Mouse (Mus musculus) hindbrain, embryonic 10.5 days (tissue): ENCODE data around the gene Preb. TPM values are rescaled to one million over a fixed set of nuclear protein-coding genes. Genes with fewer than 3 reads are reported as not detected.

Experiments used
- DNase-seq: peaks from one replicate; pipeline ENCODE4 v3.0.0-alpha.2; 2017; ENCODE audit warnings: low spot score
- H3K27ac ChIP-seq: fragments of 300-500 bp; sonication (generic); 2 replicates; pipeline ENCODE4 v1.5.1; 2016; ENCODE audit warnings: mild to moderate bottlenecking, moderate library complexity
- H3K27me3 ChIP-seq: fragments of 300-500 bp; sonication (generic); 2 replicates; pipeline ENCODE4 v1.6.1; 2016; ENCODE audit warnings: mild to moderate bottlenecking; ENCODE audit not compliant: poor library complexity, insufficient read depth, severe bottlenecking
- H3K36me3 ChIP-seq: fragments of 300-500 bp; sonication (generic); 2 replicates; pipeline ENCODE4 v1.6.1; 2016; ENCODE audit warnings: mild to moderate bottlenecking, moderate library complexity
- H3K4me1 ChIP-seq: fragments of 300-500 bp; sonication (generic); replicated peaks from 2 replicates; pipeline ENCODE4 v1.6.1; 2016; ENCODE audit warnings: mild to moderate bottlenecking
- H3K4me3 ChIP-seq: fragments of 300-500 bp; sonication (generic); 2 replicates; pipeline ENCODE4 v1.5.1; 2016; ENCODE audit warnings: mild to moderate bottlenecking, moderate library complexity
- H3K9me3 ChIP-seq: fragments of 300-500 bp; sonication (generic); 2 replicates; pipeline ENCODE4 v1.6.1; 2016; ENCODE audit warnings: mild to moderate bottlenecking, moderate library complexity
- WGBS: fragments of 180-500 bp; shearing (Covaris S2); methylation state at CpG from one replicate; pipeline ENCODE4 v1.1.7; 2016; 5-methylcytosine and 5-hydroxymethylcytosine counted together
- polyA plus RNA-seq: library from polyadenylated mRNA; unstranded; fragments of >200 nt; fragmentation: Nextera tagmentation; extraction: Ambion mirVana; gene quantifications from 2 replicates; pipeline ENCODE4 v1.2.1, GENCODE M21; 2016

Preb gene
- polyA plus RNA-seq, 1 experiment from 2014 or later = 147 TPM

GRCm38 (mm10) chr5:30969440-30969839, 9.3 kb upstream of the Preb start:
- no peak for DNase-seq
- Histone ChIP-seq H3K27ac (no peak overlapping the region), H3K4me3 (no peak overlapping the region), H3K36me3 (no peaks in the 10 kb centered on the region), H3K9me3 (no peaks in the 10 kb centered on the region), H3K27me3 (peaks cover 24% of the 10 kb centered on the region; the same call in 1 of the 2 replicates), H3K4me1 (peaks cover 8% of the 10 kb centered on the region; the same call in 1 of the 2 replicates)
- 74% methylated on average over 2 of the region's 2 CpGs for WGBS

DNA sequence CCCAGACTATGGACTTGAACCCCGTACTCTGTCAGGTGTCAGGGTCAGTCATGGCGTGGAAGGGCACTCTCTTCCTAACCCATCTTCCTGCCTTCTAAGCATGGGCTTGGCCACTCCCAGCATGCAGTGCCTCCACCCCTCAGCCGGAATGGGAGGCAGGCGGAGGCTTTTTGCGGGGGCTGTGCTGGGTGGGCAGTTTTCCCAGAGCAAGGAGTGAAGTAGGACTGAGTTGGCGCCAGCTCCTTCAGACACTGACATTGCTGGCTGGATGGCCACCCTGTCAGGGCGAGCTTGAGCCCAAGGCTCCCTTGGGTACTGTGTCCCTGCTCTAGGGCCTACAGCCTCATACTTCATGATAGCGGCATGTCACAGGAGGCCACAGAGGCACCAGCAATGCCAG, 8.3 kb upstream of the Preb start, which contains the start of gene Tcf23:
Tcf23 (plus strand) TSS at position 247 of the 400 bp plus-strand sequence.
- DNase-seq = no peak
- Histone ChIP-seq H3K27ac (no peak within 1 kb of the TSS), H3K4me3 (no peak within 1 kb of the TSS), H3K27me3 (peaks cover 24% of the 10 kb centered on the region; the same call in 1 of the 2 replicates), H3K36me3 (no peaks in the 10 kb centered on the region), H3K4me1 (no peaks in the 10 kb centered on the region), H3K9me3 (0 out of 2 replicates have a peak, but pooled peaks cover 2% of the 10 kb centered on the region)
- 82% methylated on average over 8 of the region's 8 CpGs for WGBS

- no peak for DNase-seq
- peaks cover 30% of the 10 kb centered on the region; the same call in 1 of the 2 replicates for H3K27me3 ChIP-seq
- WGBS = 88% methylated on average over 4 of the region's 4 CpGs
- H3K9me3 ChIP-seq = 0 out of 2 replicates have a peak, but pooled peaks cover 3% of the 10 kb centered on the region
- no peaks in the 10 kb centered on the region for H3K4me1 ChIP-seq
- no peak overlapping the region for H3K27ac ChIP-seq
- H3K4me3 ChIP-seq = no peak overlapping the region
- no peaks in the 10 kb centered on the region for H3K36me3 ChIP-seq
These were observed 6.0 kb upstream of the Preb start for GRCm38 (mm10) chr5:30966189-30966588.

- H3K27ac ChIP-seq = no peak overlapping the region
- H3K4me1 ChIP-seq = peaks cover 9% of the 10 kb centered on the region
- WGBS = 55% methylated on average over 3 of the region's 3 CpGs
- H3K9me3 ChIP-seq = 0 out of 2 replicates have a peak, but pooled peaks cover 3% of the 10 kb centered on the region
- no peak overlapping the region for H3K4me3 ChIP-seq
- peaks cover under 1% of the 10 kb centered on the region for H3K36me3 ChIP-seq
- H3K27me3 ChIP-seq = peaks cover 23% of the 10 kb centered on the region; the same call in 1 of the 2 replicates
- no peak for DNase-seq
These were observed 3.8 kb upstream of the Preb start for GRCm38 (mm10) chr5:30963916-30964315.

DNA sequence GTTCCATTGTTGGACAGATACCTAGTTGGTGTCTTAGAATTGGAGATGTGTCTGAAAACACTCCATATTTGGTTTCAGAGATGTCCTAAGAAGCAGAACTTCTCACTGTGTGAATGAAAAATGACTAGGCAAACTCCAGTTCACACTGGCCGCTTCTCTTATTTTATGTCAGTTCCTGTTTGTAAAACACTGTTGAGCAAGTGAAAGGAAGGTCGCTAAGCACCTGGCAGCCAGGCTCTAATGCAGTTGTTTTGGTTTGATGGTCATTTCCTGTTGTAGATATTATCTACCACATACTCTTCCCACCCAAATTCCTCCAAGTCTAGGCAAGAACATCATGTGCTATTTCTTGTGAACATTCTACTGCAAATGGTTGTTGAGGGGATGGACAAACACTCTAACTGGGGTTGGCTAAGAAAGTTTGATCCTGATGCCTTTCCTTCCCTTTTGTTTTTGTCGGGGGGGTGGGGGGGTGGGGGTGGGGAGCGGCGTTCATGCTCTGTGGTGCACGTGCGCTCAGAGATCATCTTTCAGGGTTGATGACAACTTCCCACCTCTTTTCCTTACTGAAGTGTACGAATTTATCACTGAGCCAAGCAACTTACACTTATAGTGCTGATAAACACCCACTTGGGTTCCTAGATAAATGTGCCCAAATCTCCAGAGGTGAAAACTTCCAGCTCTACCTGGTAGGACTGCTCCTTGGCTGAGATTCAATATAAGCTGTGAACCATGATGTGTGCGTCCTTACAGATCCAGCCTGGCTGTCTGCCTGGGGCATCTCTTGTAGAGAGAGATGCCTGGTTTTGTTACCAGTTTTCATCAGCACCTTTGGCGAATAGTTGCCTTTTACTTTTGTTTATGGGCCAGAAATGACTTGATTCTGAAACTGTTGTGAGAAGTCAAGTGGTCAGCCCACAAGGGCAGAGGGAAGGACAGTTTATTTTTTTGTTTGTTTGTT, 1.7 kb upstream of the Preb start:
- 77% methylated on average over 10 of the region's 10 CpGs for WGBS
- Histone ChIP-seq H3K27ac (no peak overlapping the region), H3K36me3 (peaks cover 18% of the 10 kb centered on the region), H3K27me3 (peaks cover 13% of the 10 kb centered on the region; the same call in 1 of the 2 replicates), H3K4me1 (peaks cover 26% of the 10 kb centered on the region), H3K9me3 (0 out of 2 replicates have a peak, but pooled peaks cover 3% of the 10 kb centered on the region), H3K4me3 (no peak overlapping the region)
- DNase-seq = no peak

DNA sequence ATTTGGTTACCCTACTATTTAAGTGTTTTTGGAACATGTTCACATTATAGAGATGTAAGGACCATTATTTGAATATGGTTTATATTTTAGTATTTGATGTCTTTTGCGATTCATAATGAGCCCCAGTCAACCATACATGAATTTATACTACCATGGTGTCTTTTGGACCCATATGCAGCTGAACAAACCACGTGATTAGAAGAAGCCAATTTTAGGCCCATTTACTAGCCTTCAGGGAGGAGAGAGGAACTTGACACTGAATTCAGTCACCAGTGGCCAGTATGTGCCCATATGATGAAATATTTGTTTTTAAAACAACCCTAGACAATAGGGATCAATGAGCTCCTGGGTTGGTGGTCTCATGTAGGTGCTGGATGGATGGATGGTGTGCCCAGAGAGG, 653 bp upstream of the Preb start:
- H3K4me1 ChIP-seq = peaks cover 26% of the 10 kb centered on the region
- peaks cover 10% of the 10 kb centered on the region; the same call in 1 of the 2 replicates for H3K27me3 ChIP-seq
- peak overlapping the region; percentile 91 for H3K27ac ChIP-seq
- 91% methylated on average over 2 of the region's 2 CpGs for WGBS
- H3K9me3 ChIP-seq = 0 out of 2 replicates have a peak, but pooled peaks cover 3% of the 10 kb centered on the region
- H3K4me3 ChIP-seq = peak overlapping the region; percentile 91
- H3K36me3 ChIP-seq = peaks cover 22% of the 10 kb centered on the region
- no peak for DNase-seq

- H3K9me3 ChIP-seq = 0 out of 2 replicates have a peak, but pooled peaks cover 3% of the 10 kb centered on the region
- H3K4me3 ChIP-seq = peak overlapping the region; percentile 91
- WGBS = 42% methylated on average over 19 of the region's 19 CpGs
- peaks cover 37% of the 10 kb centered on the region for H3K36me3 ChIP-seq
- DNase-seq = no peak
- H3K27ac ChIP-seq = peak overlapping the region; percentile 91
- H3K27me3 ChIP-seq = peaks cover 7% of the 10 kb centered on the region; the same call in 1 of the 2 replicates
- H3K4me1 ChIP-seq = peaks cover 26% of the 10 kb centered on the region
These were observed 835 bp downstream of the Preb start for GRCm38 (mm10) chr5:30959198-30959854.

DNA sequence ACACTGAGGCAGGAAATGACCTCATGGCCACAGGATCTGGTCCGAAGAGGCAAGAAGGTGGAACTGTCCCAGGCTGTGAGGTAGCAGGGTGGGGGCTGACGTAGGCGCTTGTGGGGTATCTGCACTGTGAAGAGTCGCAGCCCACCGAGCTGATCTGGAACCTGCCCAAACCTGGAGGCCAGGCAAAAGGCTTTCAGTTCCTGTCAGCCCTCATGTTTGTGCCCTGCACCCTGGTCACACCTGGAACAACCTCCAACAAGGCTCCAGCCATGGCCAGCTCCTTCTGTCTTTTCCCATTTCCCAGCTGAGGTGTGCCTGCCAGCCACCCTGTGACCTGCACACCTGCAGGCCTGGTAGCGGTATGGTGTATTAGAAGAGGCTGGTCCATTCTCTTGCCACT, 2.3 kb downstream of the Preb start:
- WGBS = 95% methylated on average over 6 of the region's 6 CpGs
- Histone ChIP-seq H3K4me3 (peak overlapping the region; percentile 20; the same call in 1 of the 2 replicates), H3K27ac (no peak overlapping the region), H3K36me3 (peaks cover 51% of the 10 kb centered on the region), H3K4me1 (peaks cover 26% of the 10 kb centered on the region), H3K27me3 (peaks cover 7% of the 10 kb centered on the region; the same call in 1 of the 2 replicates), H3K9me3 (no peaks in the 10 kb centered on the region)
- DNase-seq = no peak

DNA sequence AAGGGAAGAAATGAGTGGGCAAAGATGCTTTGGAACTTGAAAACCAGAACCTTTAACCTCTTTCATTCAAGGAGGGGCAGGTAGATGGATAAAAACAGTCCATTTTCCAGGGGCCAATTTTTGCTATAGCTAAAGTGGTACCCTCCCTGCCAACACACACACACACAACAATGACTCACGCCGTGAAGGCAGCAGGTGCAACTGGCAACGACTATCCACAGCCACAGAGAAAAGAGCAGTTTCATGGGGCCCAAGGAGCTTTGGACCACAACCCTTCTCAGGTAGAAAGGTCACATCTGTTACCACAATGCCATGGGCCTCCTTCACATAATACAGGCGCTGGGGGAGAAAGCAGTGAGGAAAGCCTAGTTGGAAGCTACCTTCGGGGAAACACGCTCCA, 4.4 kb downstream of the Preb start:
- Histone ChIP-seq H3K27ac (no peak overlapping the region), H3K4me3 (no peak overlapping the region), H3K4me1 (peaks cover 29% of the 10 kb centered on the region), H3K9me3 (no peaks in the 10 kb centered on the region), H3K27me3 (no peaks in the 10 kb centered on the region), H3K36me3 (peaks cover 64% of the 10 kb centered on the region)
- WGBS = 95% methylated on average over 6 of the region's 6 CpGs
- DNase-seq = no peak

DNA sequence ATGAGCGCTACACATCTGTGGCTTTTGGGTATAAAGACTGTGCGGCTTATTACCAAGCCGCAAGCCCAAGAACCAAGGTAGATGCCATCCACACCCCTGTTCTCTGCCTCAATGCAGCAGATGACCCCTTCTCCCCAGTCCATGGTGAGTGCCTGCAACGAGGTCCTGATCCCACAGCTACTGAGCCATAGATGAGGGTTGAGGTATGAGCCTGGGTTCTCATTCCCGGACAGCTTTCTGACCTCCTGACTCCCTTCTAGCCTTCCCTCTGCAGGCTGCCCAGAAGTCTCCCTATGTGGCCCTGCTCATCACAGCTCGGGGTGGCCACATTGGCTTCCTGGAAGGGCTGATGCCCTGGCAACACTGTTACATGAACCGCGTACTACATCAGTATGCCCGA, 5.6 kb downstream of the Preb start:
- H3K27me3 ChIP-seq = no peaks in the 10 kb centered on the region
- WGBS = 96% methylated on average over 9 of the region's 9 CpGs
- no peaks in the 10 kb centered on the region for H3K9me3 ChIP-seq
- H3K4me1 ChIP-seq = peaks cover 38% of the 10 kb centered on the region
- H3K27ac ChIP-seq = no peak overlapping the region
- H3K36me3 ChIP-seq = peaks cover 64% of the 10 kb centered on the region
- H3K4me3 ChIP-seq = no peak overlapping the region
- no peak for DNase-seq

DNA sequence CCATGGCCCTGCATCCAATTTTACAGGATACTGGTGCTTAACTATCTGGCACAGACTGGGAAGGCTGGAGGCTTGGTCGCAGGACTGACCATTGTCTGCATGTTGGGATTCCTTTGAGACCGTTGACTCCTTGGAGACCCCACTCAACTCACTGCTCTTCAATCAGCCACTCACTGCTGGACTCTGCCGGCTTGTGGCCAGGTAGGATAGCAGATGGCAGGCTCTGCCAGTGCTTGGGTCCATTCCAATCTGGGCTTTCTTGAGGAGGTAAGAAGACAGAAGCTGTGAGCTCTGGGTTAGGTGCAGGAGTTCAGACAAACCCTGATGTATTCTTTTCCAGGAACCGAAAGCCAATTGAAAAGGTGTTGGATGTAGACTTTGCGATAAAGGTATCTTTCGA, 6.1 kb downstream of the Preb start:
- Histone ChIP-seq H3K27me3 (no peaks in the 10 kb centered on the region), H3K9me3 (no peaks in the 10 kb centered on the region), H3K36me3 (peaks cover 64% of the 10 kb centered on the region), H3K4me3 (no peak overlapping the region), H3K4me1 (peaks cover 38% of the 10 kb centered on the region), H3K27ac (no peak overlapping the region)
- 95% methylated on average over 6 of the region's 6 CpGs for WGBS
- DNase-seq = no peak

DNA sequence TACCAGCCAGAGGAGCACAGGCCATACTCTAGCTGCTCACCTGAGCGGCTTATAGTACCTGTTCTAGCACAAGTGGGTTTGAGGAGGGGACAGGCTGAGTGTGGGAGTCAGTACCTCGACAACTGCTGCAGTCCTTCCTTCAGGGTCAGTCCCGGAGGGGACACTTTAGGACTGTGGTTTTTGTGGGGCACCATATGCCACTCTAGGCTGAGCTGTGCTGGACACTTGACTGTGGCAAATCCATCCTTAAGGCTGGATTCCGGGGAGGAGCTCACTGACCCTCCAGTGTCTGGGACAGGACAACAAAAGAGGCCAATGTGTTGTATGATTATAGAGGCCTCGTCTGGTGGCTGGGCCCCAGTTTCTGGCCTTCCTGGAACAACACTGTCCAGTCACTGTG, 7.6 kb downstream of the Preb start:
- no peaks in the 10 kb centered on the region for H3K27me3 ChIP-seq
- H3K4me3 ChIP-seq = no peak overlapping the region; the same call in 1 of the 2 replicates
- no peaks in the 10 kb centered on the region for H3K9me3 ChIP-seq
- no peak for DNase-seq
- peaks cover 49% of the 10 kb centered on the region for H3K36me3 ChIP-seq
- no peak overlapping the region for H3K27ac ChIP-seq
- 88% methylated on average over 5 of the region's 5 CpGs for WGBS
- H3K4me1 ChIP-seq = peaks cover 26% of the 10 kb centered on the region
